Mouse (Mus musculus) liver, embryonic 13.5 days (tissue): ENCODE results near the gene Fntb. TPM values are rescaled to one million over a fixed set of nuclear protein-coding genes. Genes with fewer than 3 reads are reported as not detected.

Experiments used
- ATAC-seq: fragments of 200-750 bp; cut with Nextera tagmentation; 2 replicates; pipeline ENCODE4 v1.8.0; 2017; ENCODE audit warnings: low read depth, mild to moderate bottlenecking, moderate number of reproducible peaks, moderate library complexity
- DNase-seq: peaks from one replicate; pipeline ENCODE4 v3.0.0; 2022
- H3K27ac ChIP-seq: fragments of 300-500 bp; sonication (generic); 2 replicates; pipeline ENCODE4 v1.5.1; 2015; ENCODE audit warnings: moderate library complexity, mild to moderate bottlenecking, inconsistent platforms
- H3K27me3 ChIP-seq: fragments of 300-500 bp; sonication (generic); 2 replicates; pipeline ENCODE4 v1.6.1; 2015; ENCODE audit warnings: mild to moderate bottlenecking, inconsistent platforms
- H3K36me3 ChIP-seq: fragments of 300-500 bp; sonication (generic); 2 replicates; pipeline ENCODE4 v1.6.1; 2015; ENCODE audit warnings: mild to moderate bottlenecking, inconsistent platforms
- H3K4me1 ChIP-seq: fragments of 300-500 bp; sonication (generic); replicated peaks from 2 replicates; pipeline ENCODE4 v1.6.1; 2015; ENCODE audit warnings: inconsistent platforms
- H3K4me2 ChIP-seq: fragments of 300-500 bp; sonication (generic); 2 replicates; pipeline ENCODE4 v1.6.1; 2015; ENCODE audit warnings: inconsistent platforms, mild to moderate bottlenecking, moderate library complexity
- H3K4me3 ChIP-seq: fragments of 300-500 bp; sonication (generic); replicated peaks from 2 replicates; pipeline ENCODE4 v1.5.1; 2015; ENCODE audit warnings: mild to moderate bottlenecking, inconsistent platforms
- H3K9ac ChIP-seq: fragments of 300-500 bp; sonication (generic); 2 replicates; pipeline ENCODE4 v1.6.1; 2015; ENCODE audit warnings: mild to moderate bottlenecking, inconsistent platforms
- H3K9me3 ChIP-seq: fragments of 300-500 bp; sonication (generic); replicated peaks from 2 replicates; pipeline ENCODE4 v1.6.1; 2016; ENCODE audit warnings: inconsistent platforms
- WGBS: fragments of 180-500 bp; shearing (Covaris S2); methylation state at CpG from one replicate; pipeline ENCODE4 v1.1.7; 2015; ENCODE audit not compliant: insufficient replicate concordance; 5-methylcytosine and 5-hydroxymethylcytosine counted together
- polyA plus RNA-seq: library from polyadenylated mRNA; unstranded; fragments of >200 nt; fragmentation: Nextera tagmentation; extraction: Ambion mirVana; gene quantifications from 2 replicates; pipeline ENCODE4 v1.2.1, GENCODE M21; 2015

Gene Fntb
- polyA plus RNA-seq, 1 experiment from 2014 or later = 22.2 TPM

- H3K4me1 ChIP-seq = no peaks in the 10 kb centered on the region
- no peak for ATAC-seq
- no peaks in the 10 kb centered on the region for H3K36me3 ChIP-seq
- peaks cover 41% of the 10 kb centered on the region for H3K27me3 ChIP-seq
- H3K4me3 ChIP-seq = no peak overlapping the region
- H3K9me3 ChIP-seq = no peaks in the 10 kb centered on the region
- DNase-seq = no peak
- no peak overlapping the region for H3K9ac ChIP-seq
- H3K4me2 ChIP-seq = no peak overlapping the region
- H3K27ac ChIP-seq = no peak overlapping the region
- 57% methylated on average over 5 of the region's 5 CpGs for WGBS
Observed at GRCm38 (mm10) chr12:76798008-76798720, 32.8 kb downstream of the Fntb start.

- H3K4me3 ChIP-seq = no peak overlapping the region
- H3K4me1 ChIP-seq = no peaks in the 10 kb centered on the region
- no peak overlapping the region for H3K27ac ChIP-seq
- peaks cover 31% of the 10 kb centered on the region for H3K27me3 ChIP-seq
- DNase-seq = no peak
- H3K4me2 ChIP-seq = no peak overlapping the region
- no peaks in the 10 kb centered on the region for H3K36me3 ChIP-seq
- no peak for ATAC-seq
- H3K9ac ChIP-seq = no peak overlapping the region
- 84% methylated on average over 10 of the region's 10 CpGs for WGBS
- no peaks in the 10 kb centered on the region for H3K9me3 ChIP-seq
Observed at GRCm38 (mm10) chr12:76803028-76803427, 37.6 kb downstream of the Fntb start.

- H3K27me3 ChIP-seq = peaks cover 25% of the 10 kb centered on the region
- peak; percentile 17 for DNase-seq
Observed at GRCm38 (mm10) chr12:76803700-76804252, 38.4 kb downstream of the Fntb start.

DNA sequence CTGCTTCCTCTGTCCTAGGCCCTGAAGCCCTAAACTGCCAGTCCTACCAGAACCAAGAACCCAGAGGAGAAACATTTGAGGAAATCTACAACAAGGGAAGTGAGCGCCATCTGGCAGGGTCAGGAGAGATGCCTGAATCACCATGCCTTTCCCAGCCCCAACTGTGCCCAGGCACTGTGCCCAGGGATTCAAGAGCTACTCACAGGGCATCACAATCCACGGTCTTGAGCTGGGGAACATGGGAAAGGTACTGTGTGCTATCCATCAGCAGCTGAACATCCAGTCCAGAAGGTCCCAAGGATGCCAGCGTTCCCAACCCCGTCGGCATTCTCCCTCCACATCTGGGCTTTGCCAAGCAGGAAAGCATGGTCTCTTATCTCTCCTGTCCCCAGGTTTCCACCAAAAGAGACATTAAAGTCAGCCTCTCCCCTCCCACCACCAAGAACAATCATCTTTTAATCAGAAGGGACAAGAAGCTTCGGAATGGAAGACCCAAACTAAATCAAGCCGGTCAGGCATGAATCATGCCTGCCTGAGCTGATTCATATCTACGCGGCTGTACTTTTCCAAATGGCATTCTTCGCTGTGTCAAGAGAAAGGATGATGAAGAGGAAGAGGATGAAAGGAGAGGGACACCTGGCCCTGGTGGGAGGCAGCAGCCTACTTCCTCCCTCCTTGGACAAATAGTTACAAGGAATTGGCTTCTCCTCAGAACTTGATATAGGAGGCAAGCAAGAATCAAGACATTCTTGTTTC lies 39.8 kb downstream of the Fntb start:
- Histone ChIP-seq H3K9me3 (no peaks in the 10 kb centered on the region), H3K27ac (no peak overlapping the region), H3K4me3 (no peak overlapping the region), H3K36me3 (no peaks in the 10 kb centered on the region), H3K4me1 (no peaks in the 10 kb centered on the region), H3K4me2 (no peak overlapping the region), H3K9ac (no peak overlapping the region), H3K27me3 (peaks cover 12% of the 10 kb centered on the region; the same call in 1 of the 2 replicates)
- DNase-seq (no peak), ATAC-seq (no peak)
- WGBS = 79% methylated on average over 10 of the region's 10 CpGs

More at GRCm38 (mm10) chr12:76803700-76804252, 38.4 kb downstream of the Fntb start:
- no peak overlapping the region for H3K9ac ChIP-seq
- WGBS = 41% methylated on average over 7 of the region's 7 CpGs
- no peaks in the 10 kb centered on the region for H3K36me3 ChIP-seq
- no peak overlapping the region for H3K4me3 ChIP-seq
- no peak overlapping the region for H3K4me2 ChIP-seq
- no peaks in the 10 kb centered on the region for H3K4me1 ChIP-seq
- H3K9me3 ChIP-seq = no peaks in the 10 kb centered on the region
- no peak overlapping the region for H3K27ac ChIP-seq
- ATAC-seq = no peak

DNA sequence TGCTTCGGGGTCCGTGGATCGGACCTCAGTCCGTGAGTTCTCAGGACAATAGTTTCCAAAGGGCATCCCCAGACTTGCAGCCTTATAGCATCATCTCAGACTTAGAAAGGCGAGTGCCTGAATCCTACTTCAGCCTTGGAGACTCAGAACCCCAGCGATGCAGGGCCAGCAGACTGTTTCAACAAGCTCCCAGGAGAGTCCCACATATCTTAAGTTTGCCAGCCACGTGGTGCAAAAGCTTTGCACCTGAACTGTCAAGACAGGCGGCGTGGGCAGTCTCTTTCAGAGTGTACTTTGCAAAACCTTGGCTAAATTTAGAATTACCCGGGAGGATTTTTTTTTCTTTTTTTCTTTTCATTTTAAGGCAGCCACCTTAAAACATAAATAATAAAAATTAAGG lies 42.4 kb downstream of the Fntb start:
- Histone ChIP-seq H3K4me1 (no peaks in the 10 kb centered on the region), H3K36me3 (no peaks in the 10 kb centered on the region), H3K9me3 (no peaks in the 10 kb centered on the region), H3K27ac (no peak overlapping the region), H3K27me3 (peaks cover 8% of the 10 kb centered on the region; the same call in 1 of the 2 replicates), H3K9ac (no peak overlapping the region), H3K4me3 (no peak overlapping the region), H3K4me2 (no peak overlapping the region)
- WGBS = 69% methylated on average over 10 of the region's 10 CpGs
- no peak for DNase-seq
- no peak for ATAC-seq

GRCm38 (mm10) chr12:76810491-76810890 lies 45.1 kb downstream of the Fntb start:
- H3K9me3 ChIP-seq = no peaks in the 10 kb centered on the region
- WGBS = 78% methylated on average over 5 of the region's 5 CpGs
- ATAC-seq (no peak), DNase-seq (no peak)
- H3K9ac ChIP-seq = no peak overlapping the region
- peaks cover 5% of the 10 kb centered on the region; the same call in 1 of the 2 replicates for H3K27me3 ChIP-seq
- H3K36me3 ChIP-seq = no peaks in the 10 kb centered on the region
- H3K4me2 ChIP-seq = no peak overlapping the region
- H3K27ac ChIP-seq = no peak overlapping the region
- H3K4me3 ChIP-seq = no peak overlapping the region
- no peaks in the 10 kb centered on the region for H3K4me1 ChIP-seq

DNA sequence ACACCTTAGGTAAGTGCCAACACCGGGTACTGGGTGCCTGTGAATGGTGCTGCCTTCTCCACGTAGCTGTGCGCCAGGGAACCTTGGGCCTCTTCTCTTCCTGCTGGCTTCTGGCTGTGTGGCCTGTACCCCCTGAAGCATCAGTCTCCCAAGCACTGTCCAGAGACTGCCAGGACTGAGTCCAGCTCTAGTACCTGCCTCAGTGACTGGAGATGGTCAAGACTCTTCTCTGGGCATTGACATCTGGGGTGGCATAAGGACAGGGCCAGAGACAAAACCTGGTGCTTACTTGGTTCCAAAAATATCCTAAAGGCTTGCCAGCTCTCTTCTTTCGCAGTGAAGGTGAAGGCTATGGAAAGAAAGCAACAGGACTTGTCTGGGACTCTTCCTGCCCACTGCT lies 45.6 kb downstream of the Fntb start:
- DNase-seq (no peak), ATAC-seq (no peak)
- no peaks in the 10 kb centered on the region for H3K36me3 ChIP-seq
- no peak overlapping the region for H3K4me2 ChIP-seq
- 67% methylated on average over 4 of the region's 4 CpGs for WGBS
- no peaks in the 10 kb centered on the region for H3K9me3 ChIP-seq
- H3K4me3 ChIP-seq = no peak overlapping the region
- H3K27ac ChIP-seq = no peak overlapping the region
- no peaks in the 10 kb centered on the region for H3K4me1 ChIP-seq
- peaks cover 5% of the 10 kb centered on the region for H3K27me3 ChIP-seq
- no peak overlapping the region for H3K9ac ChIP-seq

DNA sequence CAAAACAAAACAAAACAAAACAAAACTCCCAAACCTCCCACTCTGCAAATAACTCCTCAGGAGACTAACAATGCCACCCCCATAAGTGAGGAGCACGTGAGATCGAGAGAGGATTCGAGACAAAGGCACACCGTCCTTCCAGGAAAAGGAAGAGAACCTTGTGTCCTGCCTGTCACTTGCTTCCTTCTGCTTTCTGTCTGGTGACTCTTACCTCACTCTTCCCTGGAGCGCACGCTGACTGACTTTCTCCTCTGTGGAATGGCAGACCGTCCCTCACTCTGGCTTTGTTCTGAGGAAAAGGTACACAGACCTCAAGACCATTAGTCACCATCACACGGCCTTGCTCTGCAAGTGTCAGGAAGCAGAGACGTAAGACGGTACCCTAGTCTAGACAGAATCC lies 48.2 kb downstream of the Fntb start:
- ATAC-seq (no peak), DNase-seq (no peak)
- H3K4me2 ChIP-seq = no peak overlapping the region
- no peak overlapping the region for H3K27ac ChIP-seq
- no peak overlapping the region for H3K4me3 ChIP-seq
- WGBS = 21% methylated on average over 10 of the region's 10 CpGs
- H3K9me3 ChIP-seq = no peaks in the 10 kb centered on the region
- H3K9ac ChIP-seq = no peak overlapping the region
- no peaks in the 10 kb centered on the region for H3K36me3 ChIP-seq
- H3K4me1 ChIP-seq = no peaks in the 10 kb centered on the region
- H3K27me3 ChIP-seq = peaks cover 18% of the 10 kb centered on the region

GRCm38 (mm10) chr12:76814120-76814519 lies 48.7 kb downstream of the Fntb start:
- WGBS = 57% methylated on average over 2 of the region's 2 CpGs
- Histone ChIP-seq H3K36me3 (no peaks in the 10 kb centered on the region), H3K27ac (no peak overlapping the region), H3K4me1 (no peaks in the 10 kb centered on the region), H3K27me3 (peaks cover 24% of the 10 kb centered on the region), H3K4me2 (no peak overlapping the region), H3K4me3 (no peak overlapping the region), H3K9me3 (no peaks in the 10 kb centered on the region), H3K9ac (no peak overlapping the region)
- ATAC-seq (no peak), DNase-seq (no peak)

GRCm38 (mm10) chr12:76816720-76817119 lies 51.3 kb downstream of the Fntb start:
- ATAC-seq = no peak
- 29% methylated on average over 4 of the region's 4 CpGs for WGBS

GRCm38 (mm10) chr12:76817176-76817575 lies 51.8 kb downstream of the Fntb start:
- Histone ChIP-seq H3K4me1 (peaks cover 3% of the 10 kb centered on the region), H3K9ac (no peak overlapping the region), H3K36me3 (no peaks in the 10 kb centered on the region), H3K9me3 (no peaks in the 10 kb centered on the region), H3K4me3 (no peak overlapping the region), H3K27me3 (peaks cover 55% of the 10 kb centered on the region), H3K4me2 (no peak overlapping the region), H3K27ac (no peak overlapping the region)
- ATAC-seq = no peak
- WGBS = 48% methylated on average over 4 of the region's 4 CpGs
- DNase-seq = no peak

More at GRCm38 (mm10) chr12:76816720-76817119, 51.3 kb downstream of the Fntb start:
- Histone ChIP-seq H3K4me1 (no peaks in the 10 kb centered on the region), H3K4me2 (no peak overlapping the region), H3K27me3 (peaks cover 50% of the 10 kb centered on the region), H3K9me3 (no peaks in the 10 kb centered on the region), H3K4me3 (no peak overlapping the region), H3K27ac (no peak overlapping the region), H3K36me3 (no peaks in the 10 kb centered on the region), H3K9ac (no peak overlapping the region)
- no peak for DNase-seq
